Mouse (Mus musculus) spleen, adult 10 weeks (tissue): ENCODE measurements around the gene Palm. TPM values are rescaled to one million over a fixed set of nuclear protein-coding genes. Genes with fewer than 3 reads are reported as not detected.

Source experiments
- polyA plus RNA-seq: library from polyadenylated mRNA; stranded (reverse); fragments of 350-450 nt; fragmentation: Illumina TruSeq; extraction: RNeasy Lipid Tissue Mini Kit (QIAGEN cat#74804); gene quantifications from one replicate; pipeline ENCODE4 v1.2.3, GENCODE M21; 2015; ENCODE audit warnings: low replicate concordance; ENCODE audit not compliant: insufficient read depth

The Palm gene
- 3.1 TPM for polyA plus RNA-seq

GRCm38 (mm10) chr10:79793051-79793737 is at the start of gene Palm:
Gene Palm, plus strand, starts transcription at chr10:79793572.

GRCm38 (mm10) chr10:79745898-79746773 is 47.2 kb upstream of the Palm start, which contains the start of gene Polrmt:
Gene Polrmt, minus strand, starts transcription at chr10:79746581.

GRCm38 (mm10) chr10:79754856-79755516 is 38.4 kb upstream of the Palm start, which contains the start of gene Fgf22:
Gene Fgf22, plus strand, starts transcription at chr10:79755076.

GRCm38 (mm10) chr10:79766508-79767325 is 26.7 kb upstream of the Palm start, which contains the start of gene Rnf126:
Gene Rnf126, minus strand, starts transcription at chr10:79766952.

GRCm38 (mm10) chr10:79777103-79777531 is 16.3 kb upstream of the Palm start, which contains the start of gene Fstl3:
Gene Fstl3, plus strand, starts transcription at chr10:79777272.

GRCm38 (mm10) chr10:79790861-79791260 is 2.5 kb upstream of the Palm start, which contains the start of gene Prss57:
Gene Prss57, minus strand, starts transcription at chr10:79790961.

GRCm38 (mm10) chr10:79820782-79821181 is 27.4 kb downstream of the Palm start, which contains the start of gene Misp:
Gene Misp, plus strand, starts transcription at chr10:79820989.

GRCm38 (mm10) chr10:79853860-79854795 is 60.8 kb downstream of the Palm start, which contains the start of gene Ptbp1:
Gene Ptbp1, plus strand, starts transcription at chr10:79854427.

Other genes with a start within 250 kb of the Palm start
- gene Mier2, start 238.4 kb upstream of the Palm start, polyA plus RNA-seq = 11.8 TPM
- not detected for gene Theg, start 206.2 kb upstream of the Palm start, polyA plus RNA-seq
- gene C2cd4c, start 179.5 kb upstream of the Palm start, polyA plus RNA-seq = not detected
- gene Shc2, start 155.7 kb upstream of the Palm start, polyA plus RNA-seq = 0.62 TPM
- not detected for gene Odf3l2, start 147.8 kb upstream of the Palm start, polyA plus RNA-seq
- gene Madcam1, start 129.0 kb upstream of the Palm start, polyA plus RNA-seq = 8.2 TPM
- 6.4 TPM for gene Tpgs1, start 124.2 kb upstream of the Palm start, polyA plus RNA-seq
- 43.0 TPM for gene Cdc34, start 111.4 kb upstream of the Palm start, polyA plus RNA-seq
- 1.5 TPM for gene Gzmm, start 104.6 kb upstream of the Palm start, polyA plus RNA-seq
- gene Bsg, start 89.1 kb upstream of the Palm start, polyA plus RNA-seq = 159 TPM
- gene Hcn2, start 76.9 kb upstream of the Palm start, polyA plus RNA-seq = not detected
- gene Polrmt, start 47.0 kb upstream of the Palm start, polyA plus RNA-seq = 16.0 TPM
- gene Fgf22, start 38.5 kb upstream of the Palm start, polyA plus RNA-seq = not detected
- 5.5 TPM for gene Rnf126, start 26.6 kb upstream of the Palm start, polyA plus RNA-seq
- 1.2 TPM for gene Fstl3, start 16.3 kb upstream of the Palm start, polyA plus RNA-seq
- 0.25 TPM for gene Prss57, start 2.6 kb upstream of the Palm start, polyA plus RNA-seq
- not detected for gene Misp, start 27.4 kb downstream of the Palm start, polyA plus RNA-seq
- 156 TPM for gene Ptbp1, start 60.9 kb downstream of the Palm start, polyA plus RNA-seq
- not detected for gene Prtn3, start 80.9 kb downstream of the Palm start, polyA plus RNA-seq
- 0.47 TPM for gene Plppr3, start 81.1 kb downstream of the Palm start, polyA plus RNA-seq
- 0.35 TPM for gene Elane, start 92.7 kb downstream of the Palm start, polyA plus RNA-seq
- 1.0 TPM for gene Cfd, start 97.3 kb downstream of the Palm start, polyA plus RNA-seq
- gene Med16, start 115.4 kb downstream of the Palm start, polyA plus RNA-seq = 3.4 TPM
- not detected for gene Gm26602, start 117.3 kb downstream of the Palm start, polyA plus RNA-seq
- gene Kiss1r, start 123.4 kb downstream of the Palm start, polyA plus RNA-seq = 0.33 TPM
- 52.3 TPM for gene R3hdm4, start 127.6 kb downstream of the Palm start, polyA plus RNA-seq
- 8.9 TPM for gene Arid3a, start 133.5 kb downstream of the Palm start, polyA plus RNA-seq
- 10.6 TPM for gene Wdr18, start 166.6 kb downstream of the Palm start, polyA plus RNA-seq
- not detected for gene Grin3b, start 177.1 kb downstream of the Palm start, polyA plus RNA-seq
- gene Tmem259, start 190.8 kb downstream of the Palm start, polyA plus RNA-seq = 23.2 TPM
- 160 TPM for gene Cnn2, start 195.0 kb downstream of the Palm start, polyA plus RNA-seq
- gene Abca7, start 202.9 kb downstream of the Palm start, polyA plus RNA-seq = 10.9 TPM
- 93.1 TPM for gene Arhgap45, start 223.1 kb downstream of the Palm start, polyA plus RNA-seq
- 19.3 TPM for gene Polr2e, start 246.2 kb downstream of the Palm start, polyA plus RNA-seq